Mouse (Mus musculus) ovary, adult 18-20 months (tissue): ENCODE measurements at regions not wholly inside any gene's neighbourhood (a gene's known extent, or its start where the extent isn't known, plus 50 kb on each side); places are given as distances from the start of the nearest gene placed in this dataset.

Experiments used
- DNase-seq: peaks from one replicate; pipeline ENCODE4 v3.0.0; 2022; ENCODE audit warnings: low spot score, mixed read lengths

DNA sequence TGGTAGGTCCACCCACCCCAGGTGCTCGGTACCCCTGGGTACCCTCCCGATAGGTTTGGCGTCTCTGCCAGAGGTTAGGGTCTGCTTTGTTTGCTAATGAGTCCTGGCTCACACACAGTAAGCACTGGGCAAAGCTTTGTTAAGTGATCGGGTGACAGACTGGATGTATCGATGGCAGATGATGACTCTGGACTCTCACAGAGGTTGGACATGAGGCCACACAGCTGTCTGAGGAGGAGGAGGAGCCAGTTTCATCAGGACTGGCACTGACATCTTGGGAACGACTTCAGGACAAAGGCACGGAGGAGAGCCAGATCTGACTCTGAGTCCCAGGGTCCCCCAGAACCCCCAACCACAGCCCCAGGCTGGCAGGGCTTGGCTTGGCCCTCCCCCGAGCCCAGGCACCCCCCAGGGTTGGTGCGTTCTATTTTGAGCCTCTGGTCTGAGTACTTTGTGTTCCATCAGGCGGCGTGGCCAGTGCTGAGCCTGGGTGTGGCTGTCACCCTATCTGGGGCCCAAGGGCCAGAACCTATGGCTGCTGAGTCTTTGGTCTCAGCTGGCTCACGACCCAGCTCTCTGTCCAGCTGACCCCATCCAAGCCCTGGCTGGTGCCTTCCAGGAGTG lies 67.6 kb upstream of the Tmem189 start:
- DNase-seq: no peak

DNA sequence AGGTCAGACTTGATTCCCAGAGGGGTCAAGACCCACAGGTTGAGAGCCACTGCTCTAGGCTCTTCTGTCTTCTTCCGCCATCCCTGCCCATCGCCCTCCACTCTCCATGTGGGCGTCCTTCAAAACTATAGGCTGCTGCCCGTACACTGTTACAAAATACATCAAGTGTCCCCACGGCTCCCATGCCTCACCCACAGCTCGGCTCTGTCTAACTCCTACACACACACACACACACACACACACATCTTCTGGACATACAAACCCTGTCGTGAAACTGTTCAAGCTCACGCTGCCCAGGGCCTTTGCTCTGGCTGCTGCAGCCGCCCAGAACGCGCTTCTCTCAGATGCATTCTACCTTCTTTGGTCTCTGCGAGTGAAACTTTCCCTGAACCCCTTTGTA lies 67.1 kb upstream of the Tmem189 start:
- no peak for DNase-seq

DNA sequence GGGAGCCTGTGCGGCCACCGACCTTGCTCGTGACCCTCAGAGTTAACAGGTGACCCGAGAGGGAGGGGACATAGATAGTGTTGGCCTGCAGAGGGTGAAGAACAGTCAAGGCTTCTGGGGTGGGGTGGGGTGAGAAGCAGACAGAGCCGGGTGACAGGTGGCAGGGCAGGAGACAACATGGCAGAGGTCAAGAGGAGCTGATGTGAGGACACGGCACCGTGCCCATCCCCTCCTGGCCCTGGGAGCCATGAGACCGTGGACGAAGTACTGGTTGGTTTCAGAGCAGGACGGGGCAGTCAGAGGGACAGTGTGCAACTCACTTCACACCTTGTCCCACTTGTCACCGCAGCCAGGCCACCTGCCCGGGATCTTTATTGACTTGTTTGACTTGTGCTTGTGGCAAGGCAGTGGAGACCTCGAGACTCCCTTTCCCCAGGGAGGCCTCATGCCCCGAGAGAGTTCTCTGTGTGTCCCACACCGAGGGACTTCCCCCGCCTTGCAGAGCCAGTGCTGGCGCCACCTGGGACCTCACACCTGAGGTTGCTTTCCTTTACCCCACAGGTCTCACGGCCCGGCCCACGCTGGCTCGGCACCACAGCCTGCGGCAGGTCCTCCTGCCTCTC lies 65.4 kb upstream of the Tmem189 start:
- DNase-seq: no peak

DNA sequence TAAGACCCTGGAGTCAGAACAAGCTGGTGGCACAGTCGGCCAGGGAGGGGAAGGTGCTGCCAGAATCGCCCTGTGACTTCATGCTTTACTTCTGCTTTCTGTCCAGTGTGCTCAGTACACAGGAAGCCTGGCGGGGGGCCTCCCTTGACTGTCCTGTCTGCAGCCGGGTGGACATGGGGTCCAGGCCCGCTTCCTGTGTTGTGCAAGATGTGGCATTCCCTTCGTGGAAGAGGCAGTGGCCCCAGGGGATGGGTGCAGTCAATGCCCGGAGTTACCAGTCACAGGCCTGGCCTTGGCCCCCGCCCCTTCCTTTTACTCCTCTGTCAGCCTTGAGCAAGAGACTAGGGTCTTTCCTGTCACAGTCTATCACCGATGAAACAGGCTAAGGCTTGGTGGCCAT lies 64.3 kb upstream of the Tmem189 start:
- DNase-seq: no peak

DNA sequence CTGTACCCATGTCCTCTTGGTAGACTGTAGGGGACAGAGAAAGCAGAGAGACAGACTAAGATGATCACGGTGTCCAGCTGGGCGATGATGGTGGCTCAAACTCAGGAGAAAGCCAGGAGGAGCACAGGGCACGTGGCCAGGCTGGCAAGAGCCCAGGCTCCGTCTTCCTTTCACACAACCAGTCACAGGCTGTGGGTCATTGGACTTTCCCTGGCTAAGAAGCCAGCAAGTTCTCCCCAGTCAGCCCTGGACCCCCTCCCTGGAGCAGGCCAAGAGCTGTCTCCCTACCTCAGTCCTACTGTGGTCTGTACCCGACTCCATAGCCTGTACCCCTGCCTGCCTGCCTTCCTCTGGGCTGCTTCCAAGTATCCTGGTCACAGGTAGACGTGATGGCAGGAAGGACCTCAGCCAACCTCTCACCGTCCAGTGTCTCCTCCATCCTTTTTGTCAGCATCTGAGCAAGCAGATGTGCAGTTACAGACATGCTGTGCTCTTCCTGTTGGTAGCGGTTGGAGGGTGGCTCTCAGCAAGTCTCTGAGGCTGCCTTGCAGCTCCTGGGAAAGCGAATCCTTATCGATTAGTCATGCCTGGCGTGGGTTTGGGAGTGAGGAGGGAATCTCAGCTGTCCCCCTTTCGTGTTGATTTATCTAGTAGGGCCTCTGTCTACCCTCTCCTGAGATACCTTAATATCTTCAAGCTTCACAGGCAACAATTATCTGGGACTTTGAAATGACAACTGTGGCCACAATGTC lies 63.4 kb upstream of the Tmem189 start:
- no peak for DNase-seq

DNA sequence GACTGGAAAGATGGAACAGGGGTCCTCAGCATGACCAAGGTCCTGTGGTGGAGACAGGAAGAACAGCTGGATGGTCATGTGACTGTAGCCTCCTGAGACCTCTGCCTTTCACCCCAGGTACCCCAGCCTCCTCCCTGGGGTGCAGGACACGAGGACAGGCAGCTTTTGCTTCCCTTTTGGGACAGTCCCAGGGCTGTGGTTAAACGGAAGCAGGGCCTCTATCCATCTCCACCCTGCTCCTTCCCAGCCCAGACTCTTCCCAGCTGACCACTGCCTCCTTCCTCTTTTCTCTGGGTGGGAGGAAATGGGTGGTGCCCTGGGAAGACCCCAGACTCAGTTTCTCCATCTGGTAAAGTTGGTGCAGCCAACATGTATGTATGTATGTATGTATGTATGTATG lies 62.0 kb upstream of the Tmem189 start:
- DNase-seq: no peak

DNA sequence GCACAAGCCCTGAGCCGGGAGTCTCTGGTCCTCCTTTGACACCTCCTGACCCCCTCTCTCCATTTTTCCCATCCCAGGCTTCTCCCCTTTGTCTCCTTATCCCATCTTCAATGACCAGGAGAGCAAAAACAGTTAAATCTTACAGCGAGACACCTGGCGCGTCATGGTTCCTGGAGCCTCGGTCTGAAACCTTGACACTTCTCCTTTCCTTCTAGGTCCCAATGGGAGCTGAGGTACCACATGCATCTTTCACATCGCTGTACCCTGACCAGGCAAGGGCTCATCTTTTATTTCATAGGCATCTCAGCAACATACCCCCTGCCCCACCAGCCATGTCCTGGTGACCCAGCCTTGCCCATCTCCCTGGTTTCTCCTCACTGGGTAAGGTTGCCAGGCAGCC lies 58.7 kb upstream of the Tmem189 start:
- DNase-seq: no peak

DNA sequence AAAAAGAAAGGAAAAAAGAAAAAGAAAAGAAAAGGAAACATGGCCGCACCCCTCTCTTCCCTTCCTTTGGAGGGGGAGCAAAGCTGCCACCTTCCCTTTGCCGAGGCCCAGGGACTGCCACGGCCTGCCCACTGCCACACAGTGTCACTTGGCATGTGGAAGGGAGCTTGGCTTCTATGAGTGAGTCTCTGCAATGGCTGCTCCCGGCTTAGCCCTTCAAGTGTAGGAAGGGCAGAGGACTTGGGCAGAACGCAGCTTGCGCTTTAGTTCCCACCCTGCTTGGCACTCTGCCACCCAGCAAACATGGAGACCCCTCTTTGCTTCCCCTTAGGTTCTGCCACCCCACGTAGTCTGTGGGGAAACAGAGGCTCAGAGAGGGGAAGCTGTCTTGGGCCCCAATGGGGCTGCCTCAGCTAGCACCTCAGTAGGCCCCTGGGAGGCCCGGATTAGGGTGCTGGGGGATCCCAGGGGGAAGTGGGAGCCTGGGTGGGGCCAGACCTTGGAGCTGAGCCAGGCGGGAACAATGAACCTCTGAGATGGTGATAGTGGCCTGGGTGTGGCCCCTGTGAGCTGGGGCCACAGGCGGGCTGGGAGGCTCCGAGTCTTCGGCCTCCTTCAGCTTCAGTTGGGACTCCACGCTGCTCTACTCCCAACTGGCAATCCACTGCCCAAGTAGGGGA lies 57.7 kb upstream of the Tmem189 start:
- DNase-seq: no peak

DNA sequence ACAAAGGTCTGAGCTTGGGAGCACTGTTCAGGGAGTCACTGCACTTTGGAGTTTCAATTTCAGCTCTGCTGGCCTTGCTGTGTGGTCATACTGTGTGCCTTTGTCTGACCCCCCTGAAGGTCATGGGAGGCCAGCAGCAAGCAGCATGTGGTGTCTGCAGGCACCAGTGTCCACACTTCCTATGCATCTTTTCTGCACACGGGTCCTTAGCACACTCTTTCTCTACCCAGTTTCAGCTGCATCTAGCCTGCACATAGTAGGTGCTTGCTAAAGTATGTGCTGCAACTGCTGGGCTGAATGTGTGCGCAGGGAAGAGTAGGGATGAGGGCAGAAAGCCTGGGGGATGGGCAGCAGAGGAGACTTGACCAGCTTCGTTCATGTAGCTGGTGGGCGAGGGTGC lies 56.7 kb upstream of the Tmem189 start:
- DNase-seq: no peak

DNA sequence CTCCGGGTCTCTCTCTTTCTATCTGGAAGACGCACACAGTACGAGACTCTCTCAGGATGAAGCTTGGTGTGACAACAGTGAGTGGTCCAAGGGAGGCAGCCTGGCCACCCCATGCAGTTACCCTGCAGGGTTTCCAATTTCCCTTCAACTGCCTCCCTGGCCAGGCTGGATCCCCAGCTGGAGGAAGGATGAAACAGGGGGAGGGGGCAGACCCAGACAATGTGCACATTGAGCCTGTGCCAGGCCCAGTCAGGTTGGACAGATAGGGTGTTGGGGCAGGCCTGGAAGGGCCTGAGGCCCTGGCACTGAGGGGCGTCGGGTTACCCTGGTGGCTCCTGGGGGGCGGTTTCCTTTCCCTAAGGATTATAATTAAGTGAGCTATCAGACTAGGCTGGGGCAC lies 55.8 kb upstream of the Tmem189 start:
- no peak for DNase-seq

DNA sequence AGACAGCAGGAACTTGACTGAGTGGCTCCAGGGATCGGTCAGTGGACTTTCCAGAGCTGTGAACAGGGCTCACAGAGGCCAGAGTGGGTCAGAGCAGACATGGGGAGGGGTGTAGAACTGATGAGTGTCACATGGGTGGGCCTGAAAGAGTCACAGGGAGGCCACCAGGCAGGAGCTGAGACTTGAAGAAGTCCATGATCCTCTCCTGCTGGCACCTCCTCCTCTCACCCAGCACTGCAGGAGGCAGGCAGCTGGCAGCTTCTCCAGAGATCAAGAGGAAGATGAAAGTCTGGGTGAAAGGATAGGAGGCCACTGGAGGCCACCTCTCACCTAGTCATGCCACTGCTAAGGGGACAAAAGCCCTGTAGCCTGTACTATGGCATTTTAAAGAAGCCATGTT lies 54.5 kb upstream of the Tmem189 start:
- DNase-seq: no peak

DNA sequence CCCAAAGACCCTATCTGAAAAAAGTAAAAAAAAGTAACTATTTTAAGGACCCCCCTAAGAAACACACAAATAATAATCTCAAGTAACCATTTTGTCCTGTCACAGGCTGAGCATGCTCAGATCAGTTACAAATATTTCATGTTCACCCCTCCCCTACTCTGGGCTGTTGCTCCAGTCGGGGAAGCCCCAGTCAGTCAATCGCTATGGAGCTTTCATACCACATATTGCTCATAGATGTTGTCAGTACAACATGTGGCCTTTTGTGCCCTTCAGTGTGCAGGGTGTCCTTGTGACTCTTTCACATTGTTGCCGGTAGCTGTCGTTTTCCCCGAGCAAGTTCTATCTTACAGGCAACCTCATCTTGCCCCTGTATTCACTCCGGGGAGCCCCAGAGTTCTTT lies 52.9 kb upstream of the Tmem189 start:
- no peak for DNase-seq

DNA sequence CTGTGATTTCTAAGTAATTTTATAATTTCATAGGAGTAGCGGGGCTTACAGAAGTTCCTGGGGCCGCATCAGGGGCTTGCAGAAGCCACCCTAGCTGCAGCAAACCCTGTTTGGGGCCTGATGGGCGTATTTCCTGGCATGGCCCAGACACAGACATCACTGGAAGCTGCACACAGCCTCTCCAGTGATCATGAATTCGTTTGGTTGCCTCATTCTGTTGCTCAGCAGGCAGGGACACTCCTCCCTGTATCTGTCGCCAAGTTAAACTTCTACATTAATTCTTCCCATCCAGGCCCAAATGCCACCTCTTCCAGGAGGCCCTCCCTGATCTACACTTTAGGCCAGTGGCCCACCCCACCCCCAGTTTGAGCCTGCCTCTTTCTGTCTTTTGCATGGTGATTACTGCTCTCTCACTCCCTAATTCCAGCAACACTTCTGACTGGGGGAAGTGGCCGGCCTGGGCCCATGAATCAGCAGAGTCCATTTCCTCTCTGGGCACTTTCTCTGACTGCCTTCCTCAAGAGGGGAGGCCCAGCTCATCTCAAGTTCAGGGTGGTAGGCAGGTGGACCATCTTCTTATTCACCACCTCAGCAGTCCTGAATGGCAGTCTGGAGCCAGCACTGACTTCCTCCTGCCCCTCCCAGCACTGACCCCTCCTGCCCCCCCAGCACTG lies 51.0 kb upstream of the Tmem189 start:
- no peak for DNase-seq
